In genomic region chr7:83564635-83565291, GRCm38 (mm10) we compare ENCODE assay signal across 7 mouse cellular contexts. TPM values are rescaled to one million over a fixed set of nuclear protein-coding genes. Genes with fewer than 3 reads are reported as not detected.
A peak's percentile ranks its signal among the peaks of the same experiment; 100 is the strongest.
DNase-seq lines count a peak whose midpoint lies in the region; ATAC-seq lines count a peak whose summit lies in the region.

No protein-coding gene starts in this region.

- peak; percentile 16 for DNase-seq in ovary, adult 18-20 months (ENCODE audit: low spot score)
- no peak for DNase-seq in ovary, postnatal 10 days (ENCODE audit: low spot score)
- peak; percentile 48 for DNase-seq in kidney, postnatal 14 days
- peak; percentile 33 for DNase-seq in thymus, postnatal 25 days
- DNase-seq in left cerebral cortex, adult 8-10 months (ENCODE audit: low spot score in 2 of 2), result no peak
- no peak for DNase-seq in left cerebral cortex, adult 11 months (ENCODE audit: low spot score)

- peak; percentile 87 for ATAC-seq in common myeloid progenitor, adult 5-6 weeks (replicated peaks; ENCODE audit: low read depth, poor library complexity, severe bottlenecking)

RNA-seq across cellular contexts. Expression of gene Tmc3, which starts 20.0 kb away (rescaled TPM):
- 0.69 TPM in 1 of 2 replicates, not detected in the other for total RNA-seq in common myeloid progenitor, adult 5-6 weeks (2017)
- under 1 TPM; 0.17 to 0.67 (median 0.28) TPM for total RNA-seq in left cerebral cortex, adult 8-10 months (2022)

Comparison
In these comparisons a context has a peak if more than half of its experiments do, and no peak if none do; other contexts are left out.
1. DNase-seq: peak in ovary, adult 18-20 months (single experiment), kidney, postnatal 14 days (single experiment) and thymus, postnatal 25 days (single experiment); none in ovary, postnatal 10 days (single experiment), left cerebral cortex, adult 8-10 months (0 of 2) and left cerebral cortex, adult 11 months (single experiment).